Mouse (Mus musculus) lung, postnatal 0 days (tissue): ENCODE measurements around the gene Top3b. TPM values are rescaled to one million over a fixed set of nuclear protein-coding genes. Genes with fewer than 3 reads are reported as not detected.
A peak's percentile ranks its signal among the peaks of the same experiment; 100 is the strongest.
"Not testable (repeated sequence)": the region's sequence is repeated elsewhere in the genome, so short reads cannot be mapped to it uniquely, and the experiment has no call there.

Experiments used
- ATAC-seq: fragments of 200-750 bp; cut with Nextera tagmentation; 2 replicates; pipeline ENCODE4 v1.8.0; 2017; ENCODE audit warnings: moderate library complexity
- DNase-seq: peaks from one replicate; pipeline ENCODE4 v3.0.0-alpha.2; 2016; ENCODE audit warnings: low spot score
- H3K27ac ChIP-seq: fragments of 300-500 bp; sonication (generic); 2 replicates; pipeline ENCODE4 v1.5.1; 2014; ENCODE audit warnings: antibody characterized with exemption, mild to moderate bottlenecking, low read length, mixed read lengths
- H3K27me3 ChIP-seq: fragments of 300-500 bp; sonication (generic); replicated peaks from 2 replicates; pipeline ENCODE4 v1.6.1; 2014; ENCODE audit warnings: low read length, mixed read lengths; ENCODE audit not compliant: insufficient read depth
- H3K36me3 ChIP-seq: fragments of 300-500 bp; sonication (generic); 2 replicates; pipeline ENCODE4 v1.6.1; 2014; ENCODE audit warnings: low read length, mixed read lengths; ENCODE audit not compliant: insufficient read depth
- H3K4me1 ChIP-seq: fragments of 300-500 bp; sonication (generic); 2 replicates; pipeline ENCODE4 v1.6.1; 2014; ENCODE audit warnings: antibody characterized with exemption, low read depth, low read length, mixed read lengths; ENCODE audit not compliant: insufficient read depth
- H3K4me2 ChIP-seq: fragments of 300-500 bp; sonication (generic); replicated peaks from 2 replicates; pipeline ENCODE4 v1.6.1; 2014; ENCODE audit warnings: low read depth, mild to moderate bottlenecking, low read length, moderate library complexity, mixed read lengths
- H3K4me3 ChIP-seq: fragments of 300-500 bp; sonication (generic); 2 replicates; pipeline ENCODE4 v1.5.1; 2014; ENCODE audit warnings: low read depth, low read length
- H3K9ac ChIP-seq: fragments of 300-500 bp; sonication (generic); replicated peaks from 2 replicates; pipeline ENCODE4 v1.6.1; 2014; ENCODE audit warnings: low read depth, mild to moderate bottlenecking
- H3K9me3 ChIP-seq: fragments of 300-500 bp; sonication (generic); 2 replicates; pipeline ENCODE4 v1.6.1; 2016; ENCODE audit warnings: low read length, mixed read lengths
- CTCF ChIP-seq: IDR thresholded peaks from 2 replicates; pipeline ENCODE4 v1.5.1; 2016; ENCODE audit warnings: antibody characterized with exemption, mild to moderate bottlenecking
- EP300 ChIP-seq: IDR thresholded peaks from 2 replicates; pipeline ENCODE4 v1.6.1; 2016; ENCODE audit warnings: antibody characterized with exemption, mild to moderate bottlenecking, control low read depth
- WGBS: fragments of 180-500 bp; shearing (Covaris S2); extraction: QIAGEN DNeasy Blood & Tissue Kit; methylation state at CpG from one replicate; pipeline ENCODE4 v1.1.7; 2014; 5-methylcytosine and 5-hydroxymethylcytosine counted together
- polyA plus RNA-seq: library from polyadenylated mRNA; unstranded; fragments of >200 nt; fragmentation: Nextera tagmentation; extraction: Ambion mirVana; gene quantifications from 2 replicates; pipeline ENCODE4 v1.2.1, GENCODE M21; 2015

Gene Top3b
- polyA plus RNA-seq, 1 experiment from 2014 or later: 51.7 TPM

DNA sequence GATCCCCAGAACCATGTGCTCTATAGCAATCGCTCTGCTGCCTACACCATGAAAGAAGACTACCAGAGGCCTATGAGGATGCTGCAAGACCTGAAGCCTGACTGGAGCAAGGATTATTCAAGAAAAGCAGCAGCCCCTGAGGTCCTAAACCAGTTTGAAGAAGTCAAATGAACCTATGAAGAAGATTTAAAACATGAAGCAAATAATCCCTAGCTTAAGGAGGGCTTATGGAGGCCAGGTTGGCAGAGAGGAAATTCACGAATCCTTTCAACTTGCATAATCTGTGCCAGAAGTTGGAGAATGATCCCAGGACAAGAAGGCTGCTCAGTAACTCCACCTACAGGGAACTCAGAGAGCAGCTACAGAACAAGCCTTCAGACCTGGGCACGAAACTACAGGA, 18.1 kb upstream of the Top3b start:
- 82% methylated on average over 3 of the region's 3 CpGs for WGBS
- Histone ChIP-seq H3K27me3 (no peaks in the 10 kb centered on the region), H3K4me2 (no peak overlapping the region), H3K4me3 (no peak overlapping the region), H3K36me3 (no peaks in the 10 kb centered on the region), H3K9me3 (no peaks in the 10 kb centered on the region), H3K27ac (no peak overlapping the region), H3K4me1 (no peaks in the 10 kb centered on the region), H3K9ac (no peak overlapping the region)
- TF ChIP-seq CTCF (no peak), EP300 (no peak)
- DNase-seq (no peak), ATAC-seq (no peak)

DNA sequence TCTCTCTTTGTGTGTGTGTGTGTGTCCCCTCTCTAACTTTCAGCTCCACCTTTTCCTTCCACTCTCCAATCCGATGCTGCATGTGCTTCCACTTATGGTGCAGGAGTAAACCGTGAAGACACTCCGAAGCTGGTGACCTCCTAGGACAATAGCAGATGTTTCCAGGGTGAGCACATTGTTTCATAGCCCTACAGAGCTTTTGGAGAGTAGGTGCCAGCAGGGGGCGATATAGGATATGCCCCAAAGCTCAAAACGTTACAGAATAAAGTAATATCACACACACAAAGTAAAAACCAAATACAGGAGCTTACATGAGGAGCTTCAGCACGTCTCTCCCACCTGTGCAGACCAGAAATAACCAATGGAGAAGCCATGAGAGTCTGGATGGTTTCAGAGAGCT, 15.7 kb upstream of the Top3b start:
- no peak overlapping the region for H3K27ac ChIP-seq
- DNase-seq (peak; percentile 71), ATAC-seq (no peak)
- no peaks in the 10 kb centered on the region for H3K9me3 ChIP-seq
- H3K4me2 ChIP-seq: no peak overlapping the region
- H3K9ac ChIP-seq: no peak overlapping the region
- no peaks in the 10 kb centered on the region for H3K27me3 ChIP-seq
- H3K4me3 ChIP-seq: no peak overlapping the region
- WGBS: 23% methylated on average over 6 of the region's 6 CpGs
- TF ChIP-seq CTCF: peak; percentile 80
- no peak for TF ChIP-seq EP300
- H3K4me1 ChIP-seq: no peaks in the 10 kb centered on the region
- H3K36me3 ChIP-seq: no peaks in the 10 kb centered on the region

DNA sequence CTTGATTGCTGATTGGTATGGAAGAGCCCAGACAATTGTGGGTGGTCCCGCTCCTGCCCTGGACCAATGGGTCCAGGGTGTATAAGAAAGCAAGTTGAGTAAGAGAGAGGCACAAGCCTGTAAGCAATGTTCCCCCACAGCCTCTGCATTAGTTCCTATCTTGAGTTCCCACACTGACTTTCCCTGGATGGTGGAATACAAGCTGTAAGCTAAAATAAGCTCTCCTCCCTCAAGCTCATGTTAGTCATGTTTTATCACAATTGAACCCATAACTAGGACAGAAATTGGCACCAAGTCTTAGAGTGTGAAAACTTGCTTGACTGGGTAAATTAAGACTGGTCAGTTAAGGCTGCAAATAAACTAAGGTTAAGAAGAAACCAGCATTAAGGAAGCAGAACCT, 15.0 kb upstream of the Top3b start:
- Histone ChIP-seq H3K4me1 (no peaks in the 10 kb centered on the region), H3K4me2 (no peak overlapping the region), H3K36me3 (no peaks in the 10 kb centered on the region), H3K27ac (no peak overlapping the region), H3K9me3 (no peaks in the 10 kb centered on the region), H3K9ac (no peak overlapping the region), H3K4me3 (no peak overlapping the region), H3K27me3 (no peaks in the 10 kb centered on the region)
- ATAC-seq (no peak), DNase-seq (no peak)
- WGBS: 94% methylated on average over 1 of the region's 1 CpGs
- no peak for TF ChIP-seq EP300
- no peak for TF ChIP-seq CTCF

DNA sequence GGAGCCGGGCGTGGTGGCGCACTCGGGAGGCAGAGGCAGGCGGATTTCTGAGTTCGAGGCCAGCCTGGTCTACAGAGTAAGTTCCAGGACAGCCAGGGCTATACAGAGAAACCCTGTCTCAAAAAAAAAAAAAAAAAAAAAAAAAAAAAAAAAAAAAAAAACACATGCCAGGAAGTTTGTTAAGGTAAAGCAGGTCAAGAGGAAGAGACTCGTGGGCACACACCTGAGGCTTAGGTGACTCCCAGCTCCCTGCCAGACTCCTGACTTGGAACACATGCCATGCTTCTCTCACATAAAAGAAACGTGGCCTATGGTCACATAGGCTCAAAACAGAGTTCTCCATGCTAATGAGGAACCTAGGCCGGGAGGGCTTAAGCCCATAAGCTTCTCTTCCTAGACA, 14.5 kb upstream of the Top3b start:
- not testable (repeated sequence) for H3K4me3 ChIP-seq, H3K36me3 ChIP-seq, DNase-seq, H3K27me3 ChIP-seq, ATAC-seq, H3K9me3 ChIP-seq, H3K4me2 ChIP-seq, H3K27ac ChIP-seq, H3K9ac ChIP-seq, H3K4me1 ChIP-seq
- 77% methylated on average over 9 of the region's 9 CpGs for WGBS

GRCm38 (mm10) chr16:16856731-16857476, 13.6 kb upstream of the Top3b start:
- no peak for ATAC-seq
- no peak overlapping the region for H3K4me3 ChIP-seq
- 75% methylated on average over 13 of the region's 13 CpGs for WGBS

GRCm38 (mm10) chr16:16862288-16862687, 8.2 kb upstream of the Top3b start:
- no peak for TF ChIP-seq EP300
- no peak for TF ChIP-seq CTCF
- Histone ChIP-seq H3K4me1 (no peaks in the 10 kb centered on the region), H3K4me3 (no peak overlapping the region), H3K9ac (no peak overlapping the region), H3K36me3 (no peaks in the 10 kb centered on the region), H3K4me2 (no peak overlapping the region), H3K27me3 (no peaks in the 10 kb centered on the region), H3K9me3 (no peaks in the 10 kb centered on the region), H3K27ac (no peak overlapping the region)
- ATAC-seq (no peak), DNase-seq (no peak)
- WGBS: 60% methylated on average over 3 of the region's 3 CpGs

More at GRCm38 (mm10) chr16:16856731-16857476, 13.6 kb upstream of the Top3b start:
- Histone ChIP-seq H3K4me1 (no peaks in the 10 kb centered on the region), H3K27me3 (no peaks in the 10 kb centered on the region), H3K4me2 (no peak overlapping the region), H3K36me3 (no peaks in the 10 kb centered on the region), H3K9ac (no peak overlapping the region), H3K27ac (no peak overlapping the region), H3K9me3 (no peaks in the 10 kb centered on the region)
- DNase-seq: no peak
- no peak for TF ChIP-seq EP300
- no peak for TF ChIP-seq CTCF

DNA sequence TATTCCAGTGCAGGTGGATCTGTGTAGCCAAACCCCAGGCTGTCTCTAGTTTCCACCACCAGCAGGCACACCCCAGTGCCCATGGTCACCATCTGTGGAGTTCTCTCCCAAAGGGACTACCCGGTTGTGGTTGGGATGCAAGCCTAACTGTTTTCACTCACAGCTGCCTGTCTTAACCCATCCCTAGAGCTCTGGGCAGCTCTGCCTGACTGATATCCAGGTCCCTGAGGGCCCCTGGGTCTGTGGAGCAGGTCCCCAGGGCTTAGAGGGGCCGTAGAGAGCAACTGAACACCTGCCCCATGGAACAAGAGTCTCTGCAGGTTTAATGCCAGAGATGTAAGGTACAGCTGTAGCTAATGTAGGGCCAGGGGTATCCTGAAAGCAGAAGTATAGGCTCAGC, 6.6 kb upstream of the Top3b start, which contains the start of gene Igll1:
Igll1 (minus strand) TSS at position 8 of the 400 bp plus-strand sequence.
- no peak for ATAC-seq
- Histone ChIP-seq H3K4me3 (no peak within 1 kb of the TSS), H3K4me1 (no peaks in the 10 kb centered on the region), H3K36me3 (no peaks in the 10 kb centered on the region), H3K9me3 (no peaks in the 10 kb centered on the region), H3K9ac (no peak within 1 kb of the TSS), H3K27me3 (no peaks in the 10 kb centered on the region), H3K4me2 (no peak within 1 kb of the TSS), H3K27ac (no peak within 1 kb of the TSS)
- TF ChIP-seq CTCF (no peak), EP300 (no peak)
- DNase-seq: no peak
- 69% methylated on average over 2 of the region's 2 CpGs for WGBS
